Mouse (Mus musculus): ENCODE data around the gene Smg7.
"Not testable (repeated sequence)": the region's sequence is repeated elsewhere in the genome, so short reads cannot be mapped to it uniquely, and the experiment has no call there.

The Smg7 gene

DNA sequence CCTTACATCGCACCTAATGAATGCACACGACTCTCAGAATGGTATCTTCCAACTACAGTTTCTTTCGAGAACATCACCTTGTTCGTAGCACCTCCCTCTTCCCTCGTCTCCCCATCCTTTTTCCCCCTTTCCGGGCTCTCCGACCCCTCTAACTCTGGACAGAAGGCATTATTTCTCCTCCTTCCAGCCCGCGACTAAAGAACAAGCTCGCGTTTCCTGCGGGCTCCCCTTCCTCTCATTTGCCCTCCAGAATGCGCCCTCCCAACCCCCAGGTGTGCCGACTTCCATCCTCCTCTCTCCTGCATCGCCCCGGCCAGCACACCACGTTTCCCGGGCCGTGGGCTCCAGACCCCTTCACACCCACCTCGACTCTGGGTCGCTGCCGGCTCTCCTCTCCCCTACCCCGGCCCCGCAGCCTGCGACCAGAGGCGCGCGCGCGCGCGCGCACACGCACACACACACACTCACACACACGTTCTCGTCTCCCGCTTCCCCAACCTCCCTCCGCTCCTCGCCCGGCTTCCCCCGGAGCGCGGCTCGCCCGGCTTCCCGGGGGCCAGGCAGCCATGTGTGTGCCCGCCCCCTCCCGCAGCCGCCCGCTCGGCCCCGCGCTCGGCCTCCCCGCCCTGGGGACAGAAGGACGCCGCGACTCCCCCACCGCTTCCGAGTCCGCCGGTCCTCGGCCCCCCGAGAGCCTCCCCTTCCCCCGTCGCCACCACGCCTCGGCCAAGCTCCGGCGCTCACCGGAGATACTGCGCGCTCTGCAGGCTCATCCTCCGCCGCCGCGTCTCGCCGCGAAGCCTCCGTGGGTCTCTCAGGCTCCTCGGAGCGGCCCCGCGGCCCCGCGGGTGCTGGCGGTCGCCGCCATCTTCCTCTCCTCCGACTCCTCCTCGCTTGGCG is at the start of gene Smg7:
TSS of gene Smg7 (minus strand) at position 882 of the 900 bp plus-strand sequence.
- DNase-seq (ENCODE audit: extremely low read depth, low read depth), result peak; percentile 46

DNA sequence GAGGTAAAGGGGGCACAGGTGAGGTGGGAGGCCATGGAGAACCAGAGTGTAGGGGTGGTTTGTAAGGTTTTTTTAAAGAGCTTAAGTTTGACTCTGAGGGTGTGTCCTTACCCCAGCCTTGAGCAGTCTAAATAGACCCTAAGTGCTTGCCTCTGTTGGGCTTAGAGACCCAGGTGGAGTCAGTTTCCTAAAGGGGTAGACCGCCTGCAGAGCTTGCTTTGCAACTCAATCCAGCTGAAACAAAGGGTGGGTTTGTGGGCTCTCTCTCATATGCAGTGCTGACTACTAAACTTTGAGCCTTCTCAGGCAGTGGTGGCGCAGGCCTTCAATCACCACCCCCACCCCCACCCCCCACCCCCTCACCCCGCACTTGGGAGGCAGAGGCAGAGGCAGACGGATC is 40.5 kb upstream of the Smg7 start:
- no peak for DNase-seq (ENCODE audit: extremely low read depth, low read depth)

DNA sequence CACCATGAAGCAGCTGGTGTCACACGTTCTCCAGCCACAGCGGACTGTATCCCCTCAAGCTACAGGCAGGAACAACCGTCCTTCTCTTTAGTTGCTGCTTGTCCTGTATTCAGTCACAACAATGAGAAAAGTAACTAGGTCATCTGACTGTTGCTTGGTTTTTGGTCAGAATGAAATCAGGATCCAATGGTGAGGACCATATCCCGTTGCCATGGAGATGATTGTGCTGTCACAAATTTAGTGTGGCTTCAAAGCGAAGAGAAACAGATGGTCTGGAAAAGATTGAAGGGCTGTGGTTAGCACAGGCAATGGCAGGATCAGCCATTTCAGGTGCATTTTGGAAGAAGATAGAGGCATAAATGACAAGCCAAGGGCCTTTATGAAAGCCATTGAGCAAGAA is 33.9 kb upstream of the Smg7 start:
- no peak for DNase-seq (ENCODE audit: extremely low read depth, low read depth)

DNA sequence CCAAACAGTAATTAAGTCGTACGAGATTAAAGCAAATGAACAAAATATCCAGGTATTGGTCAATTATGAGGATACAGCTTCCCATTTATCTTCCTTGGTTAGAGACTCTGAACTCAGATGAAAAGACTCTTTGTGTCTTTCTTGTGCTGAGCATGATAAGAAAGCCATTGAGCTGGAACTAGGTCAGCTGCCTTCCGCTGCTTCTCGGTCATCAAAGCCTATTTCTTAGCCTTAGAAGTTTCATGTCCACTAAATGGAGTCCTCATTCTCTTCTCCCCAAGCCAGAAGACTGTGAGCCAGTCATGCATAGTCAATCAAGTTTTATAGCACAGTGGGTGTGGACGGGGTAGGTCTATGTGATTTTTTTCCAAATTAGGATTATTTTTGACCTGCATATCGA is 33.0 kb upstream of the Smg7 start:
- DNase-seq (ENCODE audit: extremely low read depth, low read depth), result no peak

DNA sequence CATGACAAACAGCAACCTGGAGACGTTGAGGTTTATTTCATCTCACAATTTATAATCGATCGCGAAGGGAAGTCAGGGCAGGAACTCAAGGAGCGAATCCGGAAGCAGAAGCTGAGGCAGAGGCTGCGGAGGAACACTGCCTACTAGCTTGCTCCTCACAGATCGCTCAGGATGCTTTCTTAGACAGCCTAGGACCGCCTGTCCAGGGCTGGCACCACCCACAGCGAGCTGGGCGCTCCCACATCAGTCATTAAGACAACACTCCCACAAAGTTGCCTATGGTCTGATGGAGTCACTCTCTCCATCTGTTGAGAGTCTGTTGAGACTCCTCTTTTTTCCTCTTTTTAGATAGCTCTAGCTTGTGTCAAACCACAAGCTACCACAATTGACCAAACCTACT is 31.5 kb upstream of the Smg7 start:
- no peak for DNase-seq (ENCODE audit: extremely low read depth, low read depth)

DNA sequence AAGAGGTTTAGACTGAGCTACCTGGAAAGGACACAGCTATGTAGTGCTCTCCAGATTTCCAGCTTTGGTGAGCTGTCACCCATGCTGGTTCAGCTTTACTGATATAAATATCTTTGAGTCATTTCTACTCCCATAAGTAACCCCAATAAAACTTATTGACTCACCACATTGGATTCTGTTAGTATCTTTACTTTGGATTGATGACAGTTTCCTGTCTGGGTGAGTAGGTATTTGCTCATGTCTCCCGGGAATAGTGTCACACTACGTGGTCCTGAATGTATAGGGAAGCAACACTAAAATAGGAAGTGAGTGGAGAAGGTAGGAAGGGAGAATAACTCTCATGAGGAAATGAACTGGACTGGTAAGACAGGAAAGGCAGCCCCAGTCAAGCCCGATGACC is 19.3 kb upstream of the Smg7 start:
- no peak for DNase-seq (ENCODE audit: extremely low read depth, low read depth)

DNA sequence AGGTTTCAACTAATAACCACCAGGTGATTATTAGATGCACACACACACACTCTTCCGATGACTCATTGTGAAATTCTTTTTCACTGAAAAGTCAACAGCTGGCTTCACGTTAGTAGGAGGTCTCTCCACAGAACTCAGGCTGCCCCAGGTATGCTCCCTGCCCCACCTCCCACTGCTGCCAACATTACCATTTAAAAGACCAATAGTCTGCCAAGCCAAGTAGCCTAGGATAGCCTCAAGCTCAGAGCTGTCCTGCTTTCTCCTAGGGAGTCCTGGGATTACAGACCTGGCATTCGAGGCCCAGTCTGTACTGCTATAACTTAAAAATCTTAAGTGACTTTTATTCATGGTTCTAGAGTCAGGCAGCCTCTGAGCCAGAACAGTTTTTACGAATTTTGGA is 15.2 kb upstream of the Smg7 start:
- DNase-seq (ENCODE audit: extremely low read depth, low read depth), result no peak

DNA sequence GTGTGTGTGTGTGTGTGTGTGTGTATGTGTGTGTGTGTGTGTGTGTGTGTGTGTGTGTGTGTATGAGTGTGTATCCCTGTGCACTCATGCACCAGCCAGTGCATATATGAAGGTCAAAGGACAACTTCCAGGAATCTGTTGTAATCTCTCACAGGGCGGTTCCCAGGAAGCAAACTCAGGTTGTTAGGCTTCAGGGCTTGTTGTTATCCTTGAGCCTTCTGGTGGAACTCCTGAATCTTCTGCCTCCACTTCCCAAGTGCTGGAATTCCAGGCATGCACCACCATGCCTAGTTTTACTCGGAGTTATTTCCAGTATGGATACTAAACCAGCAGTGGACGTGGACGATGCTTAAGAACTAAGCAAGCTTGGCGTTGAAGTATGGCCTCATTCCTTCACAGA is 14.5 kb upstream of the Smg7 start:
- no peak for DNase-seq (ENCODE audit: extremely low read depth, low read depth)

DNA sequence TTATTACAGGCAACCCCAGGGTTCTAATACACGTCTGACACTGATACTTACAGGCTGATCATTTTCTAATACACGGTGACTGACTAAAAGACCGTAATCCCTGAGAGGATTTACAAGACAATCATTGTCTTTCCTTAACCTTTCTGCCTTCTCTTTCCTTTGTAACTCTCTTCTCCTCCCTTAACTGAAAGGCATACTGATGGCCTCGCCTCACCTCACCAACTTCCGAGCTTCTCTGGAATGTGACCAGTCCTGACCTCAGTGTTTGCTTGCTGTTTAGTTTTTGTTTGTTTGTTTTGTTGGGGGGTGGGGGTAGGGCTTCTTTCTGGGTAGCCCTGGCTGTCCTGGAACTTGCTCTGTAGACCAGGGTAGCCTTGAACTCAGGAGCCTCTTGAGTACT is 13.3 kb upstream of the Smg7 start:
- DNase-seq (ENCODE audit: extremely low read depth, low read depth), result no peak

DNA sequence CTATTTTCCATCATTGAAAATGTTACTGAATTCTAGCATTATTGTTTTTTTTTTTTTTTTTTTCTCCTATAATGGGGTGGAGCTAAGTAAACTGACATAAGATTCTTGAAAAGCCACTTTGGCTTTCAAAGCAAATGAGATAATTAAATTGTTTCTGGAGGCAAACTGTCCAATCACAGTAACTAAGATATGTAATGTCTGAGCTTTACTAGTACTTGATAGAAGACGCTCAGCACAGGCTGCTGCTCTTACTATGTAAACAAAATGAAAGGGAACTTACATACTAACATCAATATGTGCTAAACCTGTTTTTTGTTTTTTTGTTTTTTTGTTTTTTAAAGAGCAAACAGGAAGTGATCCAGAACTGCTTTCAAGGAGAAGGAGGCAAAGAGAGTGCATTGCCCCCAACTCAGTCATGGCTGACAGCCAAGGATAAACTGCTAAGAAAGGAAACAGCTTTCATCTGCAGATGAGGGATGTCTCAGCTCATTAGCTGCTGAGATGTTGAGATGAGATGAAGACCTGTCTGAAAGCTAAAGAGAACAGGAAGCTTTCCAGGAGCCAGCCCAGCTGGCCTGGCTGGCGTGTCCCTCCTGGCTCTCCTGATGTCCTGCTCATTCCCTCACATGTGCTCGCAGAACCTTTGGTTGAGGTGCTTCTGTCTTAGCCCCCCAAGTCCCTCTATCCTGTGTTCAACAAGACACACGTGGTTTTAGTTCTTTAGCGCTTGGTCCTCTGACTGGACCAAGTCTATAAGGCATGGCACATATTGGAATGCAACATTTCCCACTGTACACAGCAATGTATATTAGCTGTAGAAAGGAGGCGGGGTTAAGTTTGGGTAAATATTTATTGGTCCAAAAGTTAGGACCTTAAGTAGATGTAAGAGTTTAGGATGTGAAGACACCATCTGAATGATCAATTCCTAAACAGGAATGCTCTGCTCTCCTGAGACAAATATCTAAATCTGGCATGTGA is 11.3 kb upstream of the Smg7 start:
- DNase-seq (ENCODE audit: extremely low read depth, low read depth), result no peak

DNA sequence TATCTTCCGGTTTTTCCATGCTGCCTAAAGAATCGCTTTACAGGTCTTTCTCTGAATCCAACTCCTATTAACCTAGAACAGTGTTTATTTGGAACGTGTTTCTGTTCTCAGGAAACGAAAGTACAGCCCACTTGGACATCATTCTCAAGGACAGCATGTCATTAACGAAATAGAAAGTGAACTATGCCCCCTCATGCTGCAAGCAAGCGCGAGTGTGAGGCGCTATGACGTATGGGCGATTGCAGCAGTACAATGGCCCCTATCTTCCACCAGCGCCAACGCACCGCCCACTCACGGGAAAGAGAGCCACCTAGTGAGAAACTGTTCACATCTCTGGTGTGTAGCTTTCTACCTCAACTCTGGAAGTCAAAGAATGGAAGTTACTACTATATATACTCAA is 2.0 kb upstream of the Smg7 start:
- DNase-seq (ENCODE audit: extremely low read depth, low read depth), result peak; percentile 87

DNA sequence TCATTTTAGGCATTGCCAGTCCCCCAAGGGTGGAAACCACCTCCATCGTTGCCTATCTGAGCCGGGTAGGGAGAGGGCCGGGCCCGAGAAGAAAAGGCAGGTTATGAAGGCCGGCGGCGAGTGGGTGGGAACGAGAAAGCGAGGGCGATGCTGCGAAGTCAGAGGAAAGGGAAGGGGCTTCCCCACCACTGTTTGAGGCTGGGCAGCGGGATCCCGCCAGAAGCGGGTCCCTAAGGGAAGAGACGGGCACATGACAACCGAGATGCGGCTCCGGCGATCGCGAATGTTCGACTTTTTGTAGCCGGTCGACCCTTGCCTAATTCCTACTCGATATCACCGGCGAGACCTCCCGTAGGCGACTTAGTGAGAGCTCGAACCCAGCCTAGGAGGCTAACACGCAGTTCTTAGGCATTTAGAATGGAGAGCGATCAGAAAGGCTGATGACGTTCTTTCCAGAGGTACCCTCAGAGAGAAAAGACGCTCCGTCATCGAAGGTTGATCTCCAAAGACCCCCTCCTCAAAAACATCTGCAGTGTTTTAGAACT is 1.2 kb upstream of the Smg7 start:
- peak; percentile 43 for DNase-seq (ENCODE audit: extremely low read depth, low read depth)

DNA sequence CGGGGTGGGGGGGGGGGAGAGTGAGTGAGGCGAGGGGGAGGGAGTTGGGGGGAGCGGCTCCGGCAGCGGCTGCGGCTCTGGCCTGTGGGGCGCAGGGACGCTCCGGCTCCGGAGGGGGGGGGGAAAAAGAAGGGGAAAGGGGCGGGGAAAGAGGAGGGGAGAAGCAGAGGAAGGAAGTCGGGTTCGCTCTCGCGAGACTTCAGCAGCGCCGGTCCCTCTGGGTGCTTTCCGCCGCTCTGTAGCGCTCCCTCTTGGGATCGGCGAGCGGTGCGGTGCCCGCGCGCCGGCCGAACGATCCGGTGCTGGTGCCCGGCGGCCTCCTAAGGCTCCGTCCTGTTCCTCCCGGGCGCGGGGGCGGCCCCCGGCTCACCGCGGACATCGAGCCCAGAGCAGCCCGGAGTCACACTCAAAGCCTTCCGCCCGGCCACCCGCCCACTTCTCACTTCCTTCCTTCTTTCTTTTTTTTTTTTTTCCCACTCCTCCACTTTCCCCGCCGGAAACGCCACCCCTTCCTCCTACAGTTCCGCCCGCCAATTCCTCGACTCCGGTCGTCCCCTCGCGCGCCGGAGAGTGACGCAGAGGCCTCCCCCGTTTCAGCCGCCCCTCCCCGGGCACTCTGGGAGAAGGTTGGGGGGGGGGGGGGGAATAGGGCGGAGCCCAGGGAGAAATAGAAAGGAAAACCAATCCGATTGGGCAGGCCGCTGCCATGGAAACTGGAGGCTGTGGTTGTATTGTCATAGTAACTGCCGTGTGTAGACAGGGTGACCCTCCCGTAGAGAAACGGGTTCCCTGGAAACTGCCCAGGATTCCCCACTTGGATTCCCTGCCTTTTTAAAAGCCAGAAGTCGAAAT is 445 bp upstream of the Smg7 start:
- peak; percentile 91 for DNase-seq (ENCODE audit: extremely low read depth, low read depth)

DNA sequence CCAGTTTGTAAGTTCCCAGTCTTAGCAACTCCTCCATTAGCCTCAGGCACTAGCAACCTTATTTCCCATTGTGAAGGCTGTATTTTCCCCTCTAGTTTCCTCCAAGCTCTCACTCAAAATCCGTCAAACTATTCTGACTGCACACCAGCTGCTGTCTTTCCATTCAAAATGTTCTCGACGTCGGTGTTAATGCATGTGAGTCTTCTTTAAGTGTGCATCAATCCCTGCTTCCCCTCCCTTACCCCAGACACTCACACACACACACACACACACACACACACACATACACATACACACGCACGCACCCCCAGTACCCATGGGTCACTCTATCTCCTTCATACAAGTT is 1.1 kb downstream of the Smg7 start:
- DNase-seq (ENCODE audit: extremely low read depth, low read depth), result no peak

DNA sequence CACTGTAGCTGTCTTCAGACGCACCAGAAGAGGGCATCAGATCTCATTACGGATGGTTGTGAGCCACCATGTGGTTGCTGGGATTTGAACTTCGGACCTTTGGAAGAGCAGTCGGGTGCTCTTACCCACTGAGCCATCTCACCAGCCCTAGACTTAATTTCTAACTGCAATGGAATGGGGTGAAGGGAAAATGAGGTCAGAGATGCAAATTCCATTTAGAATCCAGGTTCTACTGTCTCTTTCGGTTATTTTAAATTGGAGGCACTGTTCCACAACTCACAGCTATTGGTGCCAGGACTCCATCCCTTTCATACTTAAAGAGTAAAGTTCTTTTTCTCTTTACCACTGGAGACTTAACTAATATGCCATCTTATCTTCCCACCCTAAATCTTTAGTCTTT is 14.4 kb downstream of the Smg7 start:
- not testable (repeated sequence) for DNase-seq (ENCODE audit: extremely low read depth, low read depth)

DNA sequence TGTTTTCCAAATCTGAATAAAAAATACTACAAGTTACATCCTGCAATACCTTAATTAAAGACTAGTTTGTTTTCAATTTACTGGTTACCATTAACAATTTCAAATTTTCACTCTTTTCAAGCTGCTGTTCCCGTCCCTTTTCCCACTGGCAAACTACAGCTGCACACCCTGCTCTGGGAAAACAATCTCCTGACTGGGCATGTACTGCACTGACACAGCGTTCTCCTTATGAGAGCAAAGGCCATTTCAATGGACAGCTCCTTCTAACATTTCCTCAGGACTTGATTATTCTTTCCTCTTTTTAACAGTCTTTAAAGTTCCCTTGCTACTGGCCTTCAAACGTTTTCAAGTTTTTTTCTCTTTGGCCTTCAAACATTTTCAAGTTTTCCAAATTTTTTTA is 31.4 kb downstream of the Smg7 start:
- no peak for DNase-seq (ENCODE audit: extremely low read depth, low read depth)

DNA sequence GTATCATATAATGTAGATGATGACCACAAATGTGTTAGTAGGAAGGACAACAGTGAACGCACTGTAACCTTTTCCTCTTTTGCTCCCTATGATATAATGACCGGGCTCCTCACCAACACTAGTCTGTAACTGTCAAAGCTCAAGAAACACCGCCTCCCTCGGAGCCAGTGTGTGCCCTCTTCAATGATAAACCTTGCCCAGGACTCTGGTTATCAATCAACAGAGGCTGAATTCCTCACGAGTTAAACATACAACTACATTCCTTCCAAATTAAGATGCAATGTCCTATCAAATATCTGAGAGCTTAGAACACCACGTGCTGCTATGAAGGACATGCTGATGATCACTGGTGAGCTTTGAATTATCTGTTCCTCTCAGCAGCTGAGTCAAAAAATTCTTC is 32.5 kb downstream of the Smg7 start:
- DNase-seq (ENCODE audit: extremely low read depth, low read depth), result no peak

DNA sequence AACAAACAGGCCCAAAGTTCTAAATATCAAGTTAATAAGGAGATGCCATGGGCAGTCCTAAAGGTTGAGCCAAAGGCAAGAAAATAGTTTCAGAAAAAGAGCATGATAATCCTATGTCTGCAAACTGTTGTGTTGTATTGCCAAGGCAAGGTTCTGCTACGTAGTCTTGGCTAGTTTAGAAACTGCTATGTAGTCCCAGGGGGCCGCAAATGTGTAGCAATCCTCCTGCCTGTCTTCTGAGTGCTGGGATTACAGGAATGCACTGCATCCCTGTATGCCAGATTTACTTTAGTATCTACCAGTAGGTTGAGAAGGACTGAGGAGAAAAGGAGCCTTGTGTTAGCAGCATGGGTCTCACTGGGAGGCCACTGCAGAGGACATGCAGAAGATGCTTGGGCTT is 55.6 kb downstream of the Smg7 start:
- DNase-seq (ENCODE audit: extremely low read depth, low read depth), result no peak

DNA sequence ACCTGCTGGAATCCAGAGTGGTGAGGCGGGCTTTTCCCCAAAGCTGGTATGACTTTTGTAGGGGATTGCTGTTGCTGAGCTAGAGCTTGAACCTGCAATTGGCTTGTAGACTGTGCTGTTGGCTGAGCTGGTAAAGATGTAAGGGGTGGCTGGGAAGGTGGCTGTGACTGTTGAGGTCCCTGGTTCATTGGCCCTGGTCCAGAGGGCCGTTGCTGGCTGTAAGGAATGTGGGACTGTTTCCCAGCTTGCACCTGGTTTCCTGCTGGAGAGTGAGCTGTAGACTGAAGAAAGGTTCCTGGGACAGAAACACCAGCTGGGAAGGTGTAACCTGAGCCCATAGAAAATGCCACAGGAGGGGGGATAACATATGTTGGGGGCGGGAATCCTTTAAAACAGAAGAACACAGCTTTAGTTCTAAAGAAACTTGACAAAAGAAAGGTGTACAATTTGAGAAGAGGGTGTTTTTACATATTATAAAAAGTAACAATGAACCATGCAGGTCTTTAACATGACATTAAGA is 57.2 kb downstream of the Smg7 start:
- DNase-seq (ENCODE audit: extremely low read depth, low read depth), result no peak

DNA sequence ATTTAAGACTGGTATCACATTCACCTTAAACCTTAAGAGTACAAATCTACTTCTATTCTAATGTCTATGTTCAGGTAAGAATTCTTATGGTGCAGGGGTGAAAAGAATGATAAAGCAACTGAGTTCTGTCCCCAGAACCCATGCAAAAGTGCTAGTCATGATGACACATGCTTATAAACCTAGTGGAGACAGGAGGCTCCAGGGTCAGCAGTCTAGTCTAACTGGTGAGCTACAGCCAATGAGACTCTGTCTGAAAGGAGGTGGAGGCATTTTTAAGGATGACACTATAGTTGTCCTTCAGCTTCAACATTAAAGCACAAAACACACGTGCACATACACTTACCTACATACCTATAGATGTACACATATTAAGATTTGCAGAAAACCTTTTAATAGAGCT is 57.8 kb downstream of the Smg7 start:
- no peak for DNase-seq (ENCODE audit: extremely low read depth, low read depth)

DNA sequence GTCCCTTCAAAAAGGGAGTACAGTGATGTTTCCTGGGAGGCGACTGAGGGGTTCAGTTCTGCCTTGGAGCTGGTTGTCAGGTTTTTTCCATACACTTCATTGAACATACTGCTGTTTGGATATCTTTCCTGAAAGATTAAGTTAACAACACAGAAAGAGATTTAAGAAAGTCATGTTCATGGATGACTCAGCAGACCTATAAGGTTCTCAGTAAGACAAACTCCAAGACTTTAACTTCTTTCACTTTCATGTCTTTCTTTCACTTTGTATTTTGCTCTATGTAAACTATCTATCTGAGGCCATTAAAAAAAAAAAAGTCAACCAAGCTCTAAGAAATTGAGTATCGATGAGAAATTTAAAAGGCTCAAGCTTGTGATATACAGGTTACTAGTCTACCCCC is 61.4 kb downstream of the Smg7 start:
- DNase-seq (ENCODE audit: extremely low read depth, low read depth), result no peak

Data from MEL-GATA-1-ER (cell line).